Mouse (Mus musculus) C2C12 (cell line): ENCODE measurements around the gene Arhgap6.

Experiments
- CEBPB ChIP-seq: IDR thresholded peaks from one replicate; pipeline ENCODE4 v1.6.1; 2011; ENCODE audit warnings: low read depth, mild to moderate bottlenecking, control low read depth, moderate library complexity
- CTCF ChIP-seq: IDR thresholded peaks from one replicate; pipeline ENCODE4 v1.5.1; 2011; ENCODE audit not compliant: control insufficient read depth, insufficient read depth, insufficient read length
- MAX ChIP-seq: IDR thresholded peaks from one replicate; pipeline ENCODE4 v1.6.1; 2011; ENCODE audit warnings: mild to moderate bottlenecking, control low read depth
- MYOD1 ChIP-seq: IDR thresholded peaks from one replicate; pipeline ENCODE4 v1.6.1; 2011; ENCODE audit warnings: low read depth; ENCODE audit not compliant: control insufficient read depth, insufficient read length

DNA sequence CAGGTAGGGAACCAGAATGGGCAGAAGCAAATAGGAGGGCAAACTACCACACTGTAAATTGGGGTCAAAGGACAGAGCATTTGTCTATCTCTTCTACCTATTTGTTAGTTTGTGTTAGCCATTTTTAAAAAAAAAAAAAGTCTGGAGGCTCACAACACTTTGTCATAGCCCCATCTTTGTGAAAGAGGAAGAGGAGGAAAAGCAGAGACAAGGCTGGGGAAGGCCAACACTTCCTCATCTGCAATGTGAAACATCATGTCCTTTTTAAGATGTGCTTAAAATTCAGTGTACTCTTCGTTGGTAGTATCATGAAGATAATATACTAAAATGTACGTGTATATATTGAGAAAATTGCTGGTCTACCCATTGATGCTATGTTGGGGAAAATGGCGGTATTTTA lies 466.1 kb downstream of the Arhgap6 start:
- TF ChIP-seq CTCF = no peak
- no peak for TF ChIP-seq MAX
- no peak for TF ChIP-seq MYOD1
- no peak for TF ChIP-seq CEBPB
